Mouse (Mus musculus): ENCODE data around the gene Abhd8.

The Abhd8 gene

DNA sequence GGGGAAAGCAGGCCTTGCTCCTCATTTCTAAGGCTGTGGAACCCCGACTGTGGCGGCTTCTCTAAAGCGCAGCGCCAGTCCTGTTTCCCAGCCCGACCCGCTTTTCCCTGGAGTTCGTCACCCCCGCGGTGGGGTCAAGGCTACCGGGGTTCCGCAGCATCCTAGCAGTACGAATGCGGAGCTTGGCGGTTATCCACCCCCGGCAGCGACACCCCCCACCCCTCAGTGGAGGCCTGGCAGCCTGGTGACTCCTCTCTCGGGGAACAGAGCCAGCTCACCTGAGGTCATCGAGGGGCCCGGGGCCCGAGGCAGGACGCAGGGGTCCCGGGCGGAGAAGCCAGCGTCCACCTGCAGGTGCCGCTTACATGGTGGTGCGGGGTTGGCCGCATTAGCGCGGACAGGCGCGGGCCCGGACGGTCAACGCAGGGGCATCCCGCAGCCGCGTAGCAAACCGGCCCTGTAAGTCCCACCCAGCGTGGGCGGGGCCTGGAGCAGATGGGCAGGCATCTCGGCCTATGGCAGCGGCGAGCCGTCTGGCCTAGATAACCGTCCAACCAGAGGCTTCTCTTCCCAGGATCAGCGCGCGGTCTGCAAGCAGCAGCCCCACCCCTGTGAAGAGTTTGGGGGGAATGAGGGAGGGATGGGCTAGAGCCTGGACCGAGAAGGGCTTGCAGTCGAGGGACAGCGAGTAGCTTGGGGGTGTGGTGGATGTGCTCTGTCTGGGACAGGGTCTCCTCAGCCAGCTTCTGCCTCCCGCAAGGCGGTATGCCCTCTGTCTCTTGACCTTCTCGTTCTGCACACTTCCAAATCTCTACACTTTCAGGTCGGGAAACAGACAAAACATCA lies at the start of gene Abhd8:
Abhd8 (minus strand) TSS at position 468 of the 846 bp plus-strand sequence.
- DNase-seq (ENCODE audit: low spot score in 2 of 2) = peak; percentile 97 to 99

DNA sequence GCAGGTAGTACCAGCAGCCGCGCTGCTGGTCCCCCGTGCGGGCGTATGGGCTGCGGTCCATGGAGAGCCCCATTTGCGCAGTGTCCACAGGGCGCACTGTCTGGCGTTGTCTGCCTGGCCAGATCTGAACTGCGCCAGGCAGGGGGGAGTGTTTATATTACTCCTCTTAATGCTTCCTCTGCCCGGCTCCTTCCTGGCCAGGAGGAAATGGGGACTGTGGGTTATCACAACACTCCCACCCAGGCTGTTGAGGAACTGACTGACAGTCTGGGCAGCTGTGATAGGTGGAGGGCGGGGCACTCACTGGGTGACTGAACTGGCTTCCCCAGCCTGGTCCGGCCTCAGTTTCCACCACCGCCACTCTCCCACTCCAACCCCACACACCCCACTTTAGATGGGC lies 48.2 kb upstream of the Abhd8 start, which contains the start of gene Plvap:
Plvap (minus strand) TSS at position 109 of the 400 bp plus-strand sequence.
- peak in 1 of 2 experiments; percentile 37 for DNase-seq (ENCODE audit: low spot score in 2 of 2)

DNA sequence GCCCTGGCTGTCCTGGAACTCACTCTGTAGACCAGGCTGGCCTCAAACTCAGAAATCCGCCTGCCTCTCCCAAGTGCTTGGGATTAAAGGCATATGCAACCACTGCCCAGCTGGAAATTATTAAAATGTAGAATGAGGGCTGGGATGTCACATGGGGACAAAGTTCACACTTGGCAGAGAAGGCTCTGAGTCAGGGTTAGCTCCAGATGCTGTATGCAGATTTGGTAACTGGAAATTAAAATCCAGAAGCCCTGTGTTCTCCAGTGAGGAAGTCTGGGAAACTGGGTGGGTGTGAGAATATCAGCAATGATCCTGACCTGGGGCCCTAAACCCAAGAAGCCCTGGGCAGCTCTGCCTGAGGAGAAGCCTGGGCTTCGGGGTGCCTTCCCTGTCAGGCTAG lies 45.9 kb upstream of the Abhd8 start:
- DNase-seq (ENCODE audit: low spot score in 2 of 2) = no peak

DNA sequence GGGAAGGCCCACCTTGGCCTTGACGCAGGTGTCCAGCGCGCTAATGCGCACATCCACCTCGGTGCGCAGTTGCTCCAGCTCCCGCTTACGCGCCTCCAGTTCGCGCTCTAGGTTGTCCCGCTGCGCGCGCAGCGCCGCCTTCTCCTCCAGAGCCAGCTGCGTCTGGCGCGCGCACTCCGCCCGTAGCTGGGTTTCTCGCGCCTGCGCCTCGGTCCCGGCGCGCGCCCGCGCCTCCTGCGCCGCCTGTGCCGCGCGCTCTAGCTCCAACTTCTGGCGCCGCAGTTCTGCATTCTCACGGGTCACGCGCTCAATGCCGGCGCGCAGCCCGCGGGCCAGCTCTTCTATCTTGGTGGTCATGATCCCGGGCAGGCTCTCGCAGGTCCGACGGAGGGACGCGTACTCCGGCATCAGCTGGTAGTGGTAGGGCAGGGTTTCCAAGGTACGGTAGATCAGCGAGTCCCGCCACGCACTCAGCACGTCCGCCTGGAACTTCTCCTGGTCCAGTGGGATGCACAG lies 44.2 kb upstream of the Abhd8 start:
- peak; percentile 44 to 76 for DNase-seq (ENCODE audit: low spot score in 2 of 2)

DNA sequence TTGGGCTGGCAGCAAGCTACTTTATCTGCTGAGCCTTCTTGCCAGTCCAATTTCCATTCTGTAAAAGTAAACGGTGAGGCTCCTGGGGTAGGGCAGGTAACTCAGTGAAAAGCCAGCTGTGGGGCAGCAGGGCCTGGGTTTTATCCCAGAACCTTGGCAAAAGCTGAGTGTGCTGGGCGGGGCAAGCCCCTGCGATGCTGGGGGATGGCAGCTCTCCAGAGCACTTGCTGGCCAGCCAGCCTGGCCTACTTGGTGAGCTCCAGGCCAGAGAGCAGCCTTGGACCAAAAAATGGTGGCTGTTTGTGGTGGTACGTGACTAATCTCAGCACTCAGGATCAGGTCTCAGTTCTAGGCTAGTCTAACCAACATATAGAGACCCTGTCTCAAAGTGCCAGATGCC lies 42.5 kb upstream of the Abhd8 start:
- DNase-seq (ENCODE audit: low spot score in 2 of 2) = no peak

DNA sequence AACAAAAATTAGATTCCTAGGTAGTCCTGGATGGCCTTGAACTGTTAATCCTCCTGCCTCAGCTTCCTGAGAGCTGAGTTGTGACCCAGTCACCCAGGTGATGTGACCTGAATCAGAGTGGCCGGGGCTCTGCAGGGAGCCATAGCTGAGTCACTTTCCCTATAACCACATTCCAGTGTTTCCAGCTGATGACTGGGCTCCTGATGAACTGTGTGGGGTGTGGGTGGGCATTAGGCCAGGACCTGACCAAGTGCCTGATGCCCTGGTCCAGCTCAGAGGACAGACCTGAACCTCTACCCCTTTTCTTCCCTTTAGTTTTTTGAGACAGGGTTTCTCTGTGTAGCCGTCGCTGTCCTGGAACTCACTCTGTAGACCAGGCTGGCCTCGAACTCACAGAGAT lies 41.9 kb upstream of the Abhd8 start:
- DNase-seq (ENCODE audit: low spot score in 2 of 2) = no peak

DNA sequence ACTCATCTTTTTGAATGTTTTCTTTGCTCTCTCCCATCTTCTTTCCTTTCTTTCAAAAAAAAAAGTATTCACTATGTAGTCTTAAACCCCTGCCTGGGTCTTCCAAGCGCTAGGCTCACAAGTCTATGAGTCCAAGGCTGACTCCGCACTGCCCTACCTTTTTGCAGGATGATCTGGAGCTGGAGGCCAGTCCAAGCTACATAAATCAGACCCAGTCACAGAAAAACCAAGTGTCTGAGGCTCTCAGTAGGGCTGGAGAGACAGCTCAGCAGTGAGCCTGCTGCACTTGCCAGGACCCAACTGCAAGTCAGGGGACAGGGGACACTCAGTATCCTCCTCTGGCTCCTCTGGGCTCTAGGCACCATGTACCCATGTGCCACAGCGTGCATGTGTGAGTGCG lies 40.9 kb upstream of the Abhd8 start:
- no peak for DNase-seq (ENCODE audit: low spot score in 2 of 2)

DNA sequence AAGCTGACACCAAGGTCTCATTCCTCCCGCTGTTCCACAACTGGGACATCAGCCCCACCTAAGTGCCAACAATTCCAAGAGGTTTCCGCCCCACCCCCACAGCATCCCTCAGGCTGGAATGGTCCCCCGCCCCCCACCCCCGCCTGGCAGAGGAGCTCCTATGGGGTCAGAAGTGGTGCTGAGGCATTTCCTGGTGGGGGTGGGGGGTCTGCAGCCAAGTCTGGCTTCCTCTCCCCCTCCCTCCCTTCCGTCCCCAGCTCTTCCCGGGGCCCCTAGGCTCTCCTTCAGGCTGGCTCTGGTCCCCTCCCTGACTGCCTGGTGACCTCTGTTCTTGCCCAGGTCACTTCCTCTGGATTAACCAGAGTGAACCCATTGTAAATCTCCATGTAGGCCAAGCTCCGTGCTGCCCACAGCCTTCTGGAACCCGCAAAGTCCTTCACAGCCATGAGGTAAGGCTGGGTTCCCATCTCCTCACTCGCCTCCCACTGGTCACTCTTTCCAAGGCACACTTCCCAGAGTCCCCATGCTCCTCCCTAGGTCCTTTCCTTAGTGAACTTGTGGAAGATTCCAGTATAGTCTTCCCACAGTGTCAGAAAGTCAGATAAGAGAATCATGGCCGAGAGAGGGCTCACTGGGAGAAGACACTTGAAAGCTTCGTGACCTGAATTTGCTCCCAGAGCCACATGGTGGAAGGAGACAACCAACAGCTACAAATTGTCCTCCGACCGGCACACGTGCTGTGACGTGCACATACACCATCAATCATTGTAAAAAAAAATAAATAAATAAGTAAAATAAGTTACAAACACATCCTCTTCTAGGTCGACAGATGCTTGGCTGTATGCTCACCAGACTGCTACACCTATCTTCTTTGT lies 35.6 kb upstream of the Abhd8 start:
- no peak for DNase-seq (ENCODE audit: low spot score in 2 of 2)

DNA sequence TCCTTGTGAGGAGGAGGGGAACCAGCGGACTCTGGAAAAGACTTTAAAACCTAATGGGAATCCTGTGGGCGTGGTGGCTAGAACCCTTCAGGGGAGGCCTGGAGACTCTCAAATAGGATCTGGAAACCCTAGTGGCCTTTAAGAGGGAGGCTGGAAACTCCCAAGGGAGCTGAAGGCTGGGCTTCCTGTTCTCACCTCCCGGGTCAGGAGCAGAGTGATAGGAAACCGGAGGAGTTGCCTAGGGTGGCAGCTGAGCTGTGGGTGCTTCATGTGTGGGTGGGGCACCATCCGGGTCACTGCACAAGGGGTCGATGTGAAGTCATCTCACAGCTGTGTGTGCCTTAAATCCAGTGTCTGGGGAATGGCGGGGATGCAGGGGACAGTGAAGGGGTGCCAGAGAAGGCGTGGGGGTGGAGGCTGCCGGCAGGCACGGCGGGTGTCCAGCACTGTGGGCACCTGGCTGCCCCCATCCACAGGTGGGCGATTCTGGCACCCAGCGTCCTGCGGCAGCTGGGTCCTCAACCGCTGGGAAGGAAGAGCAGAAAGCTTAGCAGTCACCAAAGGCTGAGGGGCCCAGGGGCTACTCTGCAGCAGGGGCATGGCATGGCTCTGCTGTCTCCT lies 34.5 kb upstream of the Abhd8 start:
- no peak for DNase-seq (ENCODE audit: low spot score in 2 of 2)

DNA sequence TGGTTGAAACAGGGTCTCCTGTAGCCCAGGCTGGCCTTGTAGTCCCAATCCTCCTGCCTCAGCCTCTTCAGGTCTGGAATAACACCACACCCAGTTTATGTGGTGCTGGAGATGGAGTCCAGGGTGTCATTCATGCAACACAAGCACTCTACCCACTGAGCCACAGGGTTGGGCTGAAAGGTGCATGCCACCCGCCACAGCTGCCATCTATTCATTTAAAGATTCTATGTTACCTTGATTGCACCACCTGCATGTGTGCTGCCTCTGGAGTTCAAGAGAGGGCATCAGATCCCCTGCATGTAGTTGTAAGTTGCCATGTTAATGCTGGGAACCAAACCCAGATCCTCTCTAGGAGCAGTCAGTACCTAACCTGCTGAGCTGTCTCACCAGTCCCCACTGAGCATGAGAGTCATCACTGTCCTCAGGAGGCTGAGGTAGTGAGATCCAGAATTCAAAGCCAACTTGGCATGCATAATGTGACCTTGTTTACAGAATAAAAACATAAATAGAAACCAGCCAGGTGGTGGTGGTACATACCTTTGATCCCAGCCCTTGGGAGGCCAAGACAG lies 33.7 kb upstream of the Abhd8 start:
- DNase-seq (ENCODE audit: low spot score in 2 of 2) = no peak

DNA sequence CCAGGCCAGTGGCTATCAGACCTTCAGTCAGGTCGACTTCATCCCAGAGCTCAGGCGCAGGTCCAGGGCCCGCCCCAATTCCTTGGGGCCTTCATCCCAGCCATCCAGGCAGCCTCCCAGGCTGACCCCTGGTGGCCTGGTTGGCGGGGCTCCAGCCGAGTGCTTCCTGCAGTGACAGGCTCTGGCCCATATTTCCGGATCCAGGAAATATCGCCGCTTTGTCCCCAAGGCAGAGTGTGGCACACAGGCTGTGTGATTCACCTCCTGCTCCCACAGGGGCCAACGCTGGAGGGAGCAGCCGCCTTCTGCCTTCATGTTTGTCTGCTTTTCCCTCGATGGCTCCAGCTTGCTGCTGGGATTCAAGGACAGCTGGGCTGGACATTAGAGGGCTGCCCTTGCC lies 33.0 kb upstream of the Abhd8 start:
- peak; percentile 57 to 74 for DNase-seq (ENCODE audit: low spot score in 2 of 2)

DNA sequence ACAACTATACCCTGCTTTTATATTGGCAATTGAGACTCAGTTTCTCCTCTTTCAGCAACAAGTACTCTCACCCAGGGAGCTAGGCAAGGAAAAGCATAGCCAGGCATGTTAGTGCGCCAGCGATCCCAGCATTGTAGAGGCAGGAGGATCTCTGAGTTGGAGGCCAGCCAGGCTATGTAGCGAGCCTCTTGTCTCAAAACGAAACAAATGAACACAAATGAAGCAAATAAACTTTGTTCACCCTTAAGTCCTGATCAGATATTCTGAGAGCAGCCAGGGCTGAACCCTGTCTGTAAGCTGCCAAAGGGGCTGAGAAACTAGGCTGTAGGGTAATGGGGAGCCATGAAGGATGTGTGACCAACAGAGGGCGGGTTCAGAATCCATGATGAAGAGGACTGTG lies 32.4 kb upstream of the Abhd8 start:
- DNase-seq (ENCODE audit: low spot score in 2 of 2) = no peak

DNA sequence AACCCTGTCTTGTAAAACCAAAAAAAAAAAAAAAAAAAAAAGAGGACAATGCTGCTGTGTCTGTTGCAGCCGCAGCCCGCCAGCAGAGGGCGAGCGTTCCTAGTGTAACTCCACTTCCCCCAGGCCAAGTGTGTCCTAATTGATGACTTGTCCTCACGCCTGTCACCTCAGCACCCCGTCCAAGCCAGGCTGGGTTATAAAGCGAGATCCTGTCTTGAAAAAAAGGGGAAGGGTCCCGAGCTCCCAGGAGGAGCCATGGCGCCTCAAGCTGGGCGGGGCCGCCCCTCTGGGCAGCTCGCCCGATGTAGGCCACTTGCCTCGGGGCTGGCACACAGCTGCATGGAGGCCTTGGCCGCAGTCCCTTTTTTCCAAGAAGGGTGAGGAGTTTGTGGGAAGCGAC lies 31.6 kb upstream of the Abhd8 start:
- peak; percentile 82 to 93 for DNase-seq (ENCODE audit: low spot score in 2 of 2)

DNA sequence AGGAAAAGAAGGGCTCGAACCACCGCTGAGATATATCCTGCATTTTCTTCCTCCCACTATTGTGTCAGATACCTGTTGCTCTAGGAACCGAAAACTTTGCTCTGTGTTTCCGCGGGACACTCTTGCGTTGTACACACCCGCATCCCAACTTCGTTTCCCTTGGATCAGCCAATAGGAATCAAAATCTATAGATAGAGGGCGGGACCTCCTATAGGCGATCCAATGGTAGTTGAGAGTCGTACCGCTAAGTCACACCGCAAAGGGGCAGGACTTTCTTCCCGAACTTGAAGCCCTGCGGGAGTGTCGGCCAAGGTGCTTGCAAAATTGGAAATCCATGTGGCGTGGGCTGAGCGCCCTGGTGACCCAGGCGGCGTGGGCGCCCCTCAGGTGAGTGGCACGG lies 25.0 kb upstream of the Abhd8 start:
- peak; percentile 89 to 93 for DNase-seq (ENCODE audit: low spot score in 2 of 2)

DNA sequence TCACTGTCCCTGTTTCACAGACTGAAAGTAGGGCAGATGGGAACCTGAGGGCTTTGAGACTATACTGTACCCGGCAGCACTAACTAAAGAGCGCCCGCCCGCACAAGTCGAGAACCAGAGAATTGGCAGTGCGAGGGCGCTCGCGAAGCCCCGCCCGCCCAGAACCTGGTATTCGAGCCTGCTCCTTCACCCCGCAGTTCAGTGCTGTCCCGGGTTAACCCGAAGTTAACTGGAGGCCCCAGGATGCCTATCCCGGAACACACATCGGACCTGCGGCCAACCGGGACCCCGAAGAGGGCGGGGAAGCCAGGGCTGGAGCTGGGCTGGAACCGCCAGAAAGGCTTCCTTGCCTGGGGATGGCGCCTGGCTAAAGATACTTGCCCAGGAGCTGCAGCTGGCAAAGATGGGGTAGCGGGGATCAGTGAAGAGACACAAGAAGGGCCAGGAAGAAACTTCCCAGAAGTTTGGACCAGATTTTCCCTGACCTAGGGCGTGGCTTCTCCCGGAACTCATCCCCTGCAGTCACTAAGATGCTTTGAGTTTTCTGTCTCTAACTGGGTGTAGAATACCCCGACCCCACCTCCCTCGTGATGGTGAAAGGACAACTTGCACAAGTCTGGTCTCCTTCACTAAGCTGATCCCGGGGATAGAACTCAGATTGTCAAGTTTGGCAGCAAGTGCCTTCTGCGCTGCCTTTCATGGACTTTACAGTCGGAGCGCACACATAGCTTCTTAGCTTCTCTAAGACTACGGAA lies 24.4 kb upstream of the Abhd8 start, which contains the start of gene Gtpbp3:
Gtpbp3 (plus strand) TSS at position 413 of the 755 bp plus-strand sequence.
- peak; percentile 78 to 88 for DNase-seq (ENCODE audit: low spot score in 2 of 2)

DNA sequence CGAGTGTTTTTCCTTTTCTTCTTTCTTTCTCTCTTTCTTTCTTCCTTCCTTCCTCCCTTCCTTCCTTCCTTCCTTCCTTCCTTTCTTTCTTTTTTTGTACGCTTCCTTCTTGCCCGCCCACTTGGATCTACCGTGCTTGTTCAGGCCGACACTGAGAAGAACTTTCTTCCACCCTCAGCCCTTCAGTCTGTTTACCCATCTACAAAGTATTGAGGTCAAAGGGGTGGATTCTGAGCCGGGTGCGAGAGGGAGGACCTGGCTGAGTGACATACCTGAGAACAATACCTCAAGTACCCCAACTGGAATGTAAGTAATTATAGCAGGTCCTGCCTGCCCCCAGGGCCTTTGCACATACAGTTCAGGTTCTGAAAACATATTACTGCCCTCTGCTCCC lies 22.7 kb upstream of the Abhd8 start:
- DNase-seq (ENCODE audit: low spot score in 2 of 2) = no peak

DNA sequence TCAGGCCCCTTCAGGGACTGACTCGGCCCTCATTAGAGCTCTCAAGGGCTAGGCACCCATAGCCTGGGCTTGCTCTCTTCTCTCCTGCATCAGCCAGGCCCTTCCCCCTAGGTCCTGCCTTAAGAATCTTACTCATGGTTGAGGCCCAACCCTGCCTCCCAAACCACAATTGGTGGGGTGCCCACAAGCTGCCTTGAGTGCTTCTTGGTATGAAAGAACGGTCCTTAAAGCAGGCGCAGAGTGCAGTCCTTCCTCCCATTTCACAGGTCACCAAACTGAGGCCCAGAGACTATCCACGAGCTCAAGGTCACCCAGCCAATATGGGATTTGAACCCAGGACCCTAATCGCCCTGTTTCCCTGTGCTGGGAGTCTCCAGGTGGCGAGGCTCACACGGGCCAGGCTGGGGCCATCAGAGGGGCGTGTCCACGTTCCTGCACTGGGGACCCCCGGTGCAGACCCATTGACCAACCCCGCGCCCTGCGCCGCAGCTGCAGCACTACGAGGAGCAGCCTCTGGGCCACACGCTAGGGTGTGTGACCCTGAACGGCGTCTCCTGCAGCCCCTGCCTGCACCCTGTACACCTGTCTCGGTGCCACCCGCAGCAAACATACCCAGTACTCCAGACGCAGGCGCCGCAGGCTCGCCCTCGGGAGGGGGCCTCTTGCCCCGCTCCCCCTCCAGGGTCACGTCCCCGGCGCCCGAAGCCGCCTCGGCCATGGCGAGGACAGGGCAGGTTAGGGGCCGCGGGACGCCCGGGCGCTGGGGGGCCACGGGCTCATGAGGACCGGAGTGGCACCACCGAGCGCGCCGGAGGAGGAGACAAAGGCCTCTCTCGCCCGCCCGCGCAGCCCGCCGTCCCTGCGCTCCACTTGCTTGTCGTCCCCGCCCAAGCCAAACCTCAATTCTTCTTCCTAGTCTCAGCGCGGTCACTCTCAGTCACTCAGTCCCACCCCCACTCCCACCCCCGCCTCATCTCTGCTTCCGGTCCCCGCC lies 22.0 kb upstream of the Abhd8 start, which contains the start of gene Ano8:
Ano8 (minus strand) TSS at position 822 of the 994 bp plus-strand sequence.
- peak; percentile 76 to 89 for DNase-seq (ENCODE audit: low spot score in 2 of 2)

DNA sequence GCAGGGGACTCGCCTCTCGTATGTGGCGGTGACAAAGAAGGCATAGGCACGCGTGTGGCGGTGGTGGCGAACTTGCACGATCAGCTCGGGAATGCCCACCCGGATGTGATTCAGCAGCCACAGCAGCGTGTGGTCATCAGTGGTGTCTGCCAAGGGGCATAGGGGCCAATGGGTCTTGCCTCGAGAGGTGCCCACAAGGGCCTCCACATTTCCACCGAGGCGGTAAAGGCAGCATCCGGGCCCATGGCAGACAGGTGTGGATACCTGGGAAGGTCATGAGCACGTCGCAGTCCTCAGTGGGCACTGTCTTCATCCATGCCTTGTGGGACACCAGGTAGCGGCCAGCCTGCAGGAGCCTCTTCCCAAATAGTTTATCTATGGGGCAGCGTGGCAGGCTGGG lies 21.3 kb upstream of the Abhd8 start:
- DNase-seq (ENCODE audit: low spot score in 2 of 2) = peak in 1 of 2 experiments; percentile 68

DNA sequence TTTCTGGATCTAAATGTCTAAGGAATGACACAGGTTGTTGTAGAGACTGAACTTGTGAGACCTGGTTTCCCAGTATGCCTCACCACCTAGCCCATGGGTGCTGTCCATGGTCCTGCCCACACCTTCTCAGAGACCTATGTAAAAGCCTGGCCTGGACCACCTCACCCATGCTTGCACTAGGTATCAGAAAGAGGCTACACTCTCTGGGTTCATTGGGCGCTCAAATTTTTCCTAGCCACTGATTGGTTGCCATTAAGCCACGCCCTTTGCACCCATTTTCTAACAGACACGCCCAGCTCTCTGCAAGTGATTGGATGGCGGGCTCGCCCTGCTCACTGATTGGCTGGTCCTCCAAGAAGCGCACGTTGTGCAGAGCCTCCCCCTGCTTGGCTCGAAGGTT lies 20.5 kb upstream of the Abhd8 start:
- DNase-seq (ENCODE audit: low spot score in 2 of 2) = peak; percentile 50 to 81
